Mouse (Mus musculus) lung, embryonic 14.5 days (tissue): ENCODE measurements at regions not wholly inside any gene's neighbourhood (a gene's known extent, or its start where the extent isn't known, plus 50 kb on each side); places are given as distances from the start of the nearest gene placed in this dataset.
"Not testable (repeated sequence)": the region's sequence is repeated elsewhere in the genome, so short reads cannot be mapped to it uniquely, and the experiment has no call there.

Experiments
- ATAC-seq: fragments of 200-750 bp; cut with Nextera tagmentation; 2 replicates; pipeline ENCODE4 v1.8.0; 2017; ENCODE audit warnings: mild to moderate bottlenecking, moderate TSS enrichment, moderate library complexity; ENCODE audit not compliant: insufficient read depth
- DNase-seq: peaks from one replicate; pipeline ENCODE4 v3.0.0-alpha.2; 2015
- H3K27ac ChIP-seq: fragments of 300-500 bp; sonication (generic); 2 replicates; pipeline ENCODE4 v1.5.1; 2014; ENCODE audit warnings: low read depth, mild to moderate bottlenecking, moderate library complexity
- H3K27me3 ChIP-seq: fragments of 300-500 bp; sonication (generic); 2 replicates; pipeline ENCODE4 v1.6.1; 2014; ENCODE audit warnings: low read length, control low read depth; ENCODE audit not compliant: insufficient read depth
- H3K36me3 ChIP-seq: fragments of 300-500 bp; sonication (generic); 2 replicates; pipeline ENCODE4 v1.6.1; 2014; ENCODE audit warnings: control low read depth; ENCODE audit not compliant: insufficient read depth
- H3K4me1 ChIP-seq: fragments of 300-500 bp; sonication (generic); 2 replicates; pipeline ENCODE4 v1.6.1; 2014; ENCODE audit warnings: antibody characterized with exemption, control low read depth; ENCODE audit not compliant: insufficient read depth
- H3K4me2 ChIP-seq: fragments of 300-500 bp; sonication (generic); 2 replicates; pipeline ENCODE4 v1.6.1; 2014; ENCODE audit warnings: mild to moderate bottlenecking
- H3K4me3 ChIP-seq: fragments of 300-500 bp; sonication (generic); 2 replicates; pipeline ENCODE4 v1.5.1; 2014; ENCODE audit warnings: low read depth, low read length
- H3K9ac ChIP-seq: fragments of 300-500 bp; sonication (generic); 2 replicates; pipeline ENCODE4 v1.6.1; 2014
- H3K9me3 ChIP-seq: fragments of 300-500 bp; sonication (generic); 2 replicates; pipeline ENCODE4 v1.6.1; 2016; ENCODE audit warnings: low read depth, low read length, control low read depth
- CTCF ChIP-seq: IDR thresholded peaks from 2 replicates; pipeline ENCODE4 v1.5.1; 2016; ENCODE audit warnings: antibody characterized with exemption, low read depth
- WGBS: fragments of 180-500 bp; shearing (Covaris S2); extraction: QIAGEN DNeasy Blood & Tissue Kit; methylation state at CpG from one replicate; pipeline ENCODE4 v1.1.7; 2014; 5-methylcytosine and 5-hydroxymethylcytosine counted together

DNA sequence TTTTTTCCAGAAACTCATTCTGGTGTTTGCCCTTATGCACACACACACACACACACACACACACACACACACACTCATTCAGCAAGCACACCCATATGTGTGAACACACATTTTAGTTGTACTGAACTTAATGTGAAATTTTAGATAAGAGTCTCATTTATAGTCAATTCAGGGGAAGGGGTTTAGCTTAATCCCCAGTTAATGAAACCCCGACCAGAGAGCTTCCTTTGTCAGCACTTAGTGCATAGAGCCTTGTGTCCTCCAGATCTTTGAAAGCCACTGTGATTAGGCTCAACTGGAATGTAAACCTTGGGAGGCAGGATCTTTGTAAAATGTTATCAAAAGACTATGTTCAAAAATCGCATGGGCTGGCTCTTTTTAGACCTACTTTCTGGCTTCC lies 53.4 kb downstream of the Rps12 start:
- Histone ChIP-seq H3K9ac (no peak overlapping the region), H3K36me3 (no peaks in the 10 kb centered on the region), H3K9me3 (no peaks in the 10 kb centered on the region), H3K4me2 (no peak overlapping the region), H3K27me3 (no peaks in the 10 kb centered on the region), H3K4me1 (no peaks in the 10 kb centered on the region), H3K4me3 (no peak overlapping the region), H3K27ac (no peak overlapping the region)
- no peak for TF ChIP-seq CTCF
- DNase-seq: no peak
- ATAC-seq: no peak
- WGBS: 45% methylated on average over 2 of the region's 2 CpGs

- not testable (repeated sequence) for H3K4me1 ChIP-seq, ATAC-seq, H3K4me2 ChIP-seq, H3K36me3 ChIP-seq, H3K4me3 ChIP-seq, H3K27me3 ChIP-seq, H3K9me3 ChIP-seq, H3K9ac ChIP-seq, H3K27ac ChIP-seq, DNase-seq
- 88% methylated on average over 23 of the region's 28 CpGs for WGBS
Observed at GRCm38 (mm10) chr10:23725960-23726714, 60.9 kb downstream of the Rps12 start.

- Histone ChIP-seq H3K27ac (no peak overlapping the region), H3K9ac (no peak overlapping the region), H3K4me1 (no peaks in the 10 kb centered on the region), H3K4me2 (no peak overlapping the region), H3K27me3 (no peaks in the 10 kb centered on the region), H3K36me3 (no peaks in the 10 kb centered on the region), H3K4me3 (no peak overlapping the region), H3K9me3 (no peaks in the 10 kb centered on the region)
- no peak for TF ChIP-seq CTCF
- WGBS: 80% methylated on average over 7 of the region's 7 CpGs
- no peak for DNase-seq
- no peak for ATAC-seq
Observed at GRCm38 (mm10) chr10:23718124-23718523, 69.0 kb downstream of the Rps12 start.

GRCm38 (mm10) chr10:23715511-23715910 lies 71.6 kb downstream of the Rps12 start:
- Histone ChIP-seq H3K27ac (no peak overlapping the region), H3K9me3 (no peaks in the 10 kb centered on the region), H3K4me3 (no peak overlapping the region), H3K36me3 (no peaks in the 10 kb centered on the region), H3K9ac (no peak overlapping the region), H3K27me3 (no peaks in the 10 kb centered on the region), H3K4me2 (no peak overlapping the region), H3K4me1 (peaks cover 5% of the 10 kb centered on the region)
- 82% methylated on average over 10 of the region's 10 CpGs for WGBS
- no peak for DNase-seq
- ATAC-seq: no peak
- TF ChIP-seq CTCF: no peak

- no peak overlapping the region for H3K9ac ChIP-seq
- H3K27ac ChIP-seq: no peak overlapping the region
- H3K36me3 ChIP-seq: no peaks in the 10 kb centered on the region
- no peaks in the 10 kb centered on the region for H3K27me3 ChIP-seq
- H3K4me1 ChIP-seq: peaks cover 5% of the 10 kb centered on the region
- H3K9me3 ChIP-seq: no peaks in the 10 kb centered on the region
- peak; percentile 36 for TF ChIP-seq CTCF
- 92% methylated on average over 7 of the region's 7 CpGs for WGBS
- H3K4me3 ChIP-seq: no peak overlapping the region
- DNase-seq (no peak), ATAC-seq (no peak)
- H3K4me2 ChIP-seq: no peak overlapping the region
Observed at GRCm38 (mm10) chr10:23715101-23715500, 72.0 kb downstream of the Rps12 start.

DNA sequence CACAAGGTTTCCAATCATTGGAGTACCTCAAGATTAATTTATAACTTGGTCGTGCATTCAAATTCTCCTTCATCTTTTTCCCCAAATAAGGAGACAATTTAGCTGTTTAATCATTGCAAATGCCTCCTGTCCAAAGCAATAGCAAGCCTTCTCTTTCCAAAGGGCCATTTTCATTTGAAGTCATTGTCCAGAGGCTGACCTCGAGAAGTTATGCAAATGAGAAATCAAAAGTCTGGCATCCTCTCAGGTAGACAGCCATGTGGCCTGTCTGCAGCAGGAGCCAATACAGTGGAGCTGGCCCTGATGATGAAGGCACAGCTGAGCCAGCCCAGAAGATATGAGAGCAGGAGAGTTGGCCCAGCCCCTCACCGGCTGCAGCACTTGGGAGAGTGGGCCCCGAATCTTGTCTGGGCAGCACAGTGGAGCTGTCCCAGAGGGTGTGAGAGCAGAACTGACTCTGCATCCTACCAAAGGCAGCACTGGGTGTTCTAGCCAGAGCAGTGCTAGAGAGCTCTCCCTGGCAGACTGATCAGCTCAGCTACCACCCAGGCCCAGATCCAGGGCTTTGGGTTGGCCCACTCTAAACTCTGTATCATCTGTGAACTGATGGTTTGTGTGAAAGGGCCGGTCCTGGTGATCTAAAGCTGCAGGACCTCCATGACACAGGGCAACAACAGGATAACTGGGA lies 74.2 kb downstream of the Rps12 start:
- ATAC-seq (peak; percentile 75; the same call in 1 of the 2 replicates), DNase-seq (peak; percentile 49)
- Histone ChIP-seq H3K9ac (no peak overlapping the region), H3K27ac (no peak overlapping the region), H3K27me3 (no peaks in the 10 kb centered on the region), H3K9me3 (no peaks in the 10 kb centered on the region), H3K36me3 (no peaks in the 10 kb centered on the region), H3K4me1 (peaks cover 5% of the 10 kb centered on the region), H3K4me3 (no peak overlapping the region), H3K4me2 (no peak overlapping the region)
- 43% methylated on average over 5 of the region's 5 CpGs for WGBS
- TF ChIP-seq CTCF: no peak

DNA sequence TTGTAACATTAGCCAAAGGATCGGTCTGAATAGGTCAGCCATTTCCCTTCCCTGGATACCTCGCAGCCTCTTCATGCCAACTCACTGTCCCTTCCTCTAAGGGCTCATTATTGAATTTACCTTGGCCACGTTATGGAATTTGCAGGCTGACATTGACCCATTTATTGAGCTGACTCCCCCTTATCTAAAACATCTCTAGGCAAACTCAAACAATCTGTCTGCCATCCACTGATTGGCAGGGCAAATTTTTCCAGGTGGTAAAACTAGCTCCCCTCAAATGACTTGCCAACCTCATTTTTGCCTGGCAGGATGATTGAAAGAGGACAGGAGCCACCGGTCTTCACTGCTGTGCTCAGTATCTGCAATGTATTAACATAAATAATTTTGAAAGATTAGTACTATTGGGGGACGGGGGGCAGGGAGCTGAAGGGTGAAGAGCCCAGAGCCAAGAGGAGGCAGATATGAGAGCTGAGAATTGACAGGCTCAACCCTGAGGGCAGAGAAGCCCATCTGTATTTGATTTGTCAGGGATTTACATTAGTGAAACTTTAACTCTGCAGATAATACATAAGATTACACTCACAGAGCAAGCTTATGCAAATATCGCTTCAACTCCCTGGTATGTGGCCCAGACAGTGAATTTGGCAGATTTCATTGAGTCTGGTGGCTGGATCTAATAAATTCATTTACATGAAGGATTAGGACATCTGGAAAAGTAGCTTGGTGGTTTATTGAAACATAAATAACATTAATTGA lies 75.5 kb downstream of the Rps12 start:
- Histone ChIP-seq H3K27ac (no peak overlapping the region), H3K36me3 (no peaks in the 10 kb centered on the region), H3K4me3 (no peak overlapping the region), H3K4me1 (peaks cover 5% of the 10 kb centered on the region), H3K9me3 (no peaks in the 10 kb centered on the region), H3K4me2 (0 out of 2 replicates have a peak overlapping the region, but pooled peaks have one; percentile 4), H3K9ac (no peak overlapping the region), H3K27me3 (no peaks in the 10 kb centered on the region)
- WGBS: 27% methylated on average over 6 of the region's 6 CpGs
- DNase-seq (peak; percentile 19), ATAC-seq (peak; percentile 38; the same call in 1 of the 2 replicates)
- no peak for TF ChIP-seq CTCF
